Mouse (Mus musculus) heart, embryonic 13.5 days (tissue): ENCODE data around the gene Ythdc1. TPM values are rescaled to one million over a fixed set of nuclear protein-coding genes. Genes with fewer than 3 reads are reported as not detected.

Source experiments
- polyA plus RNA-seq: library from polyadenylated mRNA; unstranded; fragments of >200 nt; fragmentation: Nextera tagmentation; extraction: Ambion mirVana; gene quantifications from 2 replicates; pipeline ENCODE4 v1.2.1, GENCODE M21; 2015

Gene Ythdc1
- polyA plus RNA-seq, 1 experiment from 2014 or later: 21.9 TPM

Other genes with a start within 250 kb of the Ythdc1 start
- not detected in 2 replicates for gene Tmprss11f, start 171.8 kb upstream of the Ythdc1 start, polyA plus RNA-seq
- gene Tmprss11b, start 127.9 kb upstream of the Ythdc1 start, polyA plus RNA-seq: not detected in 2 replicates
- gene Tmprss11e, start 58.4 kb upstream of the Ythdc1 start, polyA plus RNA-seq: not detected in 2 replicates
- 0.11 and 1.9 TPM in 2 replicates for gene Ugt2b34, start 102.7 kb downstream of the Ythdc1 start, polyA plus RNA-seq
- not detected in 2 replicates for gene Ugt2b1, start 122.3 kb downstream of the Ythdc1 start, polyA plus RNA-seq
- gene Ugt2b35, start 196.6 kb downstream of the Ythdc1 start, polyA plus RNA-seq: not detected in 2 replicates